Mouse (Mus musculus) layer of hippocampus, postnatal 25 days (tissue): ENCODE results near the gene Itga2. TPM values are rescaled to one million over a fixed set of nuclear protein-coding genes. Genes with fewer than 3 reads are reported as not detected.

Experiments used
- DNase-seq, 2 experiments: peaks; one replicate each; pipeline ENCODE4 v3.0.0; 2022; ENCODE audit warnings: mixed read lengths in 2 of 2, low spot score in 1 of 2; ENCODE audit errors: extremely low spot score in 1 of 2
- total RNA-seq, 2 experiments: library from RNA; stranded (reverse); gene quantifications; 2 replicates each; pipeline ENCODE4 v1.2.3; 2021

Itga2 gene
- under 1 TPM; 0.09 to 0.12 TPM for total RNA-seq

- DNase-seq = peak; percentile 15 to 42
Measured at GRCm38 (mm10) chr13:114931775-114932294, at the start of gene Itga2. Itga2 (minus strand) TSS chr13:114932100.

GRCm38 (mm10) chr13:114980831-114981419, 49.0 kb upstream of the Itga2 start:
- no peak for DNase-seq

- no peak for DNase-seq
Measured at GRCm38 (mm10) chr13:114974484-114975042, 42.7 kb upstream of the Itga2 start.

GRCm38 (mm10) chr13:114971905-114972304, 40.0 kb upstream of the Itga2 start:
- no peak for DNase-seq

- peak; percentile 74 to 86 for DNase-seq
Measured at GRCm38 (mm10) chr13:114964233-114964632, 32.3 kb upstream of the Itga2 start.

GRCm38 (mm10) chr13:114954516-114954915, 22.6 kb upstream of the Itga2 start:
- DNase-seq = no peak

- DNase-seq = no peak
Measured at GRCm38 (mm10) chr13:114933541-114933940, 1.6 kb upstream of the Itga2 start.

GRCm38 (mm10) chr13:114930996-114931649, 777 bp downstream of the Itga2 start:
- peak in 1 of 2 experiments; percentile 12 for DNase-seq

GRCm38 (mm10) chr13:114924785-114925184, 7.1 kb downstream of the Itga2 start:
- DNase-seq = no peak

GRCm38 (mm10) chr13:114923331-114923730, 8.6 kb downstream of the Itga2 start:
- no peak for DNase-seq

GRCm38 (mm10) chr13:114915767-114916166, 16.1 kb downstream of the Itga2 start:
- no peak for DNase-seq

- no peak for DNase-seq
Measured at GRCm38 (mm10) chr13:114914963-114915362, 16.9 kb downstream of the Itga2 start.

GRCm38 (mm10) chr13:114914559-114914958, 17.3 kb downstream of the Itga2 start:
- no peak for DNase-seq

- no peak for DNase-seq
Measured at GRCm38 (mm10) chr13:114910629-114911028, 21.3 kb downstream of the Itga2 start.

GRCm38 (mm10) chr13:114909514-114909913, 22.4 kb downstream of the Itga2 start:
- no peak for DNase-seq

- no peak for DNase-seq
Measured at GRCm38 (mm10) chr13:114907876-114908275, 24.0 kb downstream of the Itga2 start.

GRCm38 (mm10) chr13:114896751-114897386, 35.0 kb downstream of the Itga2 start:
- DNase-seq = peak in 1 of 2 experiments; percentile 5

- no peak for DNase-seq
Measured at GRCm38 (mm10) chr13:114895896-114896295, 36.0 kb downstream of the Itga2 start.

GRCm38 (mm10) chr13:114894718-114895117, 37.2 kb downstream of the Itga2 start:
- DNase-seq = no peak

GRCm38 (mm10) chr13:114891655-114892054, 40.2 kb downstream of the Itga2 start:
- no peak for DNase-seq

- no peak for DNase-seq
Measured at GRCm38 (mm10) chr13:114887695-114888094, 44.2 kb downstream of the Itga2 start.
